Mouse (Mus musculus): Measurements from ENCODE around the gene Krtap17-1. TPM values are rescaled to one million over a fixed set of nuclear protein-coding genes. Genes with fewer than 3 reads are reported as not detected.
A peak's percentile ranks its signal among the peaks of the same experiment; 100 is the strongest.

Gene Krtap17-1
- not detected in 2 replicates for total RNA-seq (2021)
- long read RNA-seq, experiment 1, result 0 reads
- long read RNA-seq, experiment 2, result 0 reads

DNA sequence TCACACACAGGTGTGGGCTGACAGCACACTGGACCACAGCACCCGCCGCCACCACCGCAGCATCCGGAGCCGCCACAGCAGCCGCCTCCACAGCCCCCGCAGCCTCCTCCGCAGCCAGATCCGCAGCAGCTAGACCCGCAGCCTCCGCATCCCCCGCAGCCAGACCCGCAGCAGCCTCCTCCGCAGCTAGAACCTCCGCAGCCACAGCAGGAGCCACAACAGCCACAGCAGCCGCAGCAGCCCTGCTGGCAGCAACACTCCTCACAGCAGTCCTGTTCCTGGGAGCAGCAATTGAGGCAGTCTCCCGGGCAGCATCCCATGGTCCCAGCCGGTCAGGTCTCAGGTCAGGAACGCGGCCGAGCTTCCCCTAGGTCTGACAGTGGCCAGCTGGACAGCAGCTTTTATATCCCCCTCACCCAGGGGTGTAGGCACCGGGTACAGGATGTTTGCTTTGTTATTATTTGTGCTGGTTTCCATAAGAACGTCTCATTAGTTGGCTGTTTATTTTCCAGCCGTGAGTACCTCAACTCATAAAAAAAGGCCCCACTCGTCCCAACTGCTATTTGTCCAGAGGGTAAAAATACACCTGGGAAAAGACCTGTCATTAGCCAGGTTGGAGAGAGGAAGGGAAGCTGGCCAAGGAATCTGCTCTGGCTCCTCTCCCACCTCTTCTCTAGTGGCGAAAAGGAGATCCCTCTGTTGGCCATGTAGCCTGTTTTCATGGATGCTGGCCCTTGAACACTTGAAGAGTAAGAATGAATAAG is at the start of gene Krtap17-1:
TSS of gene Krtap17-1 (minus strand) at position 375 of the 764 bp plus-strand sequence.
- DNase-seq, result no peak

DNA sequence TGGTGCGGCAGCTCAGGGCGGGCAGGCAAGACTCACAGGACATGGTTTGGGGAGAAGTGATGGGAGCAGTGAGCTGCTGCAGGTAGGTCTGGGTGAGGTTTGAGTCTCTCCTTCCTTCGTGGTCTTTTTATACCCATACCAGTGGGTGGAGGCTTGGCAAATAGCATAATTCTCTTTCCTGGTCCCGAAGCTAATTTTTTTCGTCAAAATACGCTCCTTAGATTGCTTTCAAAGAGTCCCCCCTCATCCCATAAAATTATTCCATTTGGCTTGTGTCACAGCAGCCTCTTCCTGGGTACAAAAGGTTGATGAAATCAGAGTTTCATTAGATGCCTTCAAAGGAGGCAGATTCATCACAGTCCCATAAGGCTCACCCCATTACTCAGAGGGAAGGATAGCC is 47.7 kb upstream of the Krtap17-1 start, which contains the start of gene Krt34:
TSS of gene Krt34 (minus strand) at position 101 of the 400 bp plus-strand sequence.
- no peak for DNase-seq

DNA sequence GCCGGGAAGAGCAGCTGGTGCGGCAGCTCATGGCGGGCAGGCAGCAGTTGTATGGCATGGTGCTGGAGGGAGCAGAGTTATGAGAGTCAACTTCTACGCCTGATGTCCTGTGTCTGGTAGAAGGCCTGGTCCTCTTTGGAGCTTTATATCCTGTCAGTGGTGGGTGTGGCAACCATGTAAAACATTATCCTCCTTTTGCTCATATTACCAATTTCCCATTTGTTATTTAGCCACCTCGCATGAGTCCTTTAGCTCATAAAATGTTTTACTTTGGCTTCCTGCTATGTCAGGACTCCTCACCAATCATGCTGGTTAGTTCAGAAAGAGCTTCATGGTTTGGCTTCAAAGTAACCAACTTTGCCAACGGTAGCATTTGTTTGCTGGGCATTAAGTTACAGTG is 36.0 kb upstream of the Krtap17-1 start, which contains the start of gene Krt33b:
TSS of gene Krt33b (minus strand) at position 101 of the 400 bp plus-strand sequence.
- no peak for DNase-seq

DNA sequence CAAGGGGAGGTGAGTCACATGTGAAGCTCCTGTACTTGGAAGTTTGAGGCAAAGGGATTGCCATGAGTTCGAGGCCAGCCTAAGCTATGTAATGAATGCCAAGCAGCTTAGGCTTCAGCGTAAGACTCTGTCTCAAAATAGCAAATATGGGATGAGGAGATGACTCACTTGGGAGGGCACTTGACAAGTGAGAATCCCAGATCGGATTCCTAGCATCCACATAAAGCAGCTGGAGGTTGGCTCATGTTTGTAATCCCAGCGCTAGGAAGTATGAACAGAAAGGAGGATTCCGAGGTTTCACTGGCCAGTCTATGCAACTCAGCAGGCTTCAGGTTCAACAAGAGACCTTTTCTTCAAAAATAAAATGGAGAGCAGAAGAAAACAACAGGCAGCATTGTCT is 27.6 kb upstream of the Krtap17-1 start:
- DNase-seq, result no peak

DNA sequence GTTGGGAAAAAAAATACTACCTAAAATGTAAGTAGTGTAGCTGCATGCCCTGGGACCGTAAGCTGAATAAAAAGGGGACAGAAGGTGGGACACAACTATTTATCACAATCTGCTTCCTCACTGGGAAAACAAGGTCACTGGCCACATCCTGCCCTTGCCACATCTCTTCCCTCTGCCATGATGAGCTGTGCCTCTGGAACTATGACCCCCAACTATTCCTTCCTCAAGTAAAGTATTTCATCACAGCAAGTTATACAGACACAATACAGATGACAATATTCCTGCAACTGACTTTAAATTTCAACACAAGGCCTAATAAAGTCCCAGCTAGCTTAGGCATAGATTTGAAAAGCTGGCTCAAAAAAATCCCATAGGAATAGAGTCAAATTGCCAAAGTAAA is 25.7 kb upstream of the Krtap17-1 start:
- no peak for DNase-seq

DNA sequence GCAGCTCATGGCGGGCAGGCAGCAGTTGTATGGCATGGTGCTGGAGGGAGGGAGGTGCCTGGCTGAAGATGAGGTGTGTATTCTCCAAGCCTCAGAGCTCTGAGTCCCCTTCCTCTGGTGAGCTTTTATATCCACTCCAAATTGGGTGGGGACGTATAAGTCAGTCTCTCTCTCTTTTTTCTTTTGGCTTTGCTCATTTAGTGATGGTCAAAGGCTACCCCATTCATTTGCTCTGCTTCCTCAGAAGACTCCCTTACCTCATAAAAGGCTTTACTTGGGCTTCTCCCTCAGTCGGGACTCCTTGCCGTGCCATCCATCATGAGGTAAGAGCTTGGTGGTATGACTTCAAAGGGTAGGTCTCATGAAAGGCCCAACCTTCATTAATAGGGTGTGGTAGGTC is 22.3 kb upstream of the Krtap17-1 start, which contains the start of gene Krt33a:
TSS of gene Krt33a (minus strand) at position 101 of the 400 bp plus-strand sequence.
- DNase-seq, result no peak

DNA sequence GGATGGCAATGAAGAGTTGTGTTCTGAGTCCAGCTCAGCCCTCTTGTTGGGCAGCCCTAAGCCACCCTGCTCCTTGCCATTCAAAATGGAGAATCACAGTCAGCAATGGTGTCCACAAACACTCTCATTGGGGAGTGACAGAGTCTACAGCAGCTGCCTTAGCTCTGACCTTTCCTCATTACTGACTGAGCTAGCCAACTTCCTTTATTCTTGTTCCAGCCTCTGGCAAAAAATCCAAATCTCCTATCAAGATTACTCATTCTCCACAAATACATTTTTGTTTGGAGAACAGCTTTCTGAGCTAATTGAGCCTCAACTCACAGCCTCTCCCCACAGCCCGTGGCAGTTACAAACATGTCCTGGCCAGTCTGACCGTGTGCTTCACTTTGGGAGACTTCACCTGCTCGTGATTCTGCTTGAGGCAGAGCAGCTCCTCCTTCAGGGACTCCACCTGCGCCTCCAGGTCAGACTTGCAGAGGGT is 19.9 kb upstream of the Krtap17-1 start:
- no peak for DNase-seq

DNA sequence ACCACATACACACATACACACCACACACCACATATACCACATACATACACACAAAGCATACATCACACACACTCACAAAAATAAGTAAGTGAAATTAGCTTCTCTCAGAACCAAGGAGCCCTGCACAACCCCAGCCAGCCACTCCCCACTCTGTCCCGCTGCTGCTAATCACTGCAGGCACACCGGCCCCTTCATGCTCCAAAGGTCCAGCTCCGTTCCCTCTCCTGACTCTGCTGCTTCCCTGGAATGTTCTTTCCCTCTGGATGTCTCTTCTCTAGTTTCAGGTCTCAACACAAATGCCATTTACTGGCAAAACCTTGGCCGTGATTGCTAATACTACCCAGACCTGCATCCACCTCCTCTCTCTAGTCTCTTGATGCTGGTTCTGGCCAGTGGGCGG is 16.9 kb upstream of the Krtap17-1 start:
- no peak for DNase-seq

DNA sequence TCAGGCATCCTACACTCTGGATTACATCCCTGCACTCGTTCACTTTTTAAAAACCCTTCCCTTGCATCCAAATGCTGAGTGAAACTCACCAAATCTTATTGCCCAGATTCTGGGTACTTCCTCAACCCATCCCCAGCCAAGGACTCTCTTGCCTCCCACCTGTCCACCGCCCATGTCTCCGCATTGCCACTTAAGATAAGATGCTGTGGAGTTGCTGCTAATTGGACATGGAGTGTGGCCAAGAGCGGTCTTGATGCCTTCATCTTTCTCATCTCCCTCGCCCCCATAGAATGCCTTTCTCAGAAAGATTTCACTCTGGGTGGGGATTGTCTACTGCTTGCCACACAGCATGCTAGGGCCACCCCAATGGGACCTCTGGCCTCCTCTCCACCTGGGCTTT is 14.5 kb upstream of the Krtap17-1 start:
- no peak for DNase-seq

DNA sequence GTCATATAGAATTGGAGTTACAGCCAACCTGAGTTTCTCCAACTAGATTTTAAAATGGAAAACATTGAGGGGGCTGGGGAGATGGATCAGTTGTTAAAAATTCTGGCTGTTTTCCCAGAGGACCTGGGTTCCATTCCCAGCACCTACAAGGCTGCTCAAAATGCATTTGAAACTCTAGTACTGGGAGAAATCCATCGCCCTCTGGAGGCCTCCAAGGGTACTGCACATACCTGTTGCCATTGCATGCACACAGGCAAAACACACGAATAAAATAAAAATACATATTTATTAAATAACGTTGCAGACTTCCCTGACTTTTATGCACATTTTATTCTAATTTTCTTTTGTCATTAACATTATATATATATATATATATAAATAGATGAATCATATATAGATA is 12.8 kb upstream of the Krtap17-1 start:
- peak; percentile 14 for DNase-seq

DNA sequence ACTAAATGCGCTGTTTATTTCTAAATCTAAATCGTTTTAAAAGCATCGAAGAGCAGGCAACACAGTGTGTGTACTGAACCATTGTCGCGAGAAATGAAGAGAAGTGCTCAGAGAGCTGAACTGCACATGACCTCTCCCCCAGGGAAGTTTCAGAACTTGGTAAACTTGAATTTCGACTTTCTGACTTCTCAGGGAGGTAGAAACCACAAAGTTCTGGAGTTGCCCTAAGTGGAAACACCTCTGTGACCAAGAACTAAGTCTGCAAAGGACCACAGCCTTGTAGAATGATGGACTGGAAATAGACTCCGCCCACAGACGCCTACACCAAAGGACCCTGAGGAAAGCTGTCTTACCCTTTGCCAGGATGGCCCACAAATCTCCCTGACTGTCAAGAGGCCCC is 12.1 kb upstream of the Krtap17-1 start:
- DNase-seq, result no peak

DNA sequence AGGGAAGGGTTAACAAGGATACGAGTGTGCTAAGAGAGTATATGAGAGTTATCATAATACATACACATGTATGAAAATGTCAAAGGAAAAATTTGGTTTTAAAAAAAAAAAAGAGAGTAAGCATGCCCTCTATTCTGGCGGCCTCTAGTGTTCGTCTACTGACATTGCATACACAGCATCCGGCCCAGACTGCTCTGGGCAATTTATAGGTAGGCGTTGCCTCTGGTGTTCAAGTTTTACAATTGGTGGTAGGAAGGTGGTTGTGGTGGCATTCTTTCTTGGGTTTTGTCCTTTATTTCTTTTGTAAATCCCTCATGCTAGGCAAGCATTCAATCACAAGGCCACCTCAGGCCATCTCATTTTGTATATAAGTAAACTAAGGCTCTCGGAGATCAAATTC is 11.1 kb upstream of the Krtap17-1 start:
- peak; percentile 62 for DNase-seq

DNA sequence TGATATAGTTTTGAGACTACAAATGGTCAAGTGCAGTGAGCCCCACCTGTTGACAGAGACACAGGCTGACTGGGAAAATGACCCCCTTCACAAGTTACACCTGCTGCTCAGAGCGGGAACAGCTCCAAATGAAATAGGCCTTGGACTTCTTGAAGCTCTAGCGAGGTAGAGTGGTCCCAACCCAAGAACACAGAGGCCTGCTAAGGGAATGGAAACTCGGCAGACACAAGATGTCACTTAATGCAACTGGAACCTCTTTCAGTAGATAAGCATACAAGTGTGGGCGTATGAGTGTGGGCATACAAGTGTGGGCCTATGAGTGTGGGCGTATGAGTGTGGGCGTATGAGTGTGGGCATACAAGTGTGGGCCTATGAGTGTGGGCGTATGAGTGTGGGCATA is 5.3 kb upstream of the Krtap17-1 start:
- DNase-seq, result no peak

DNA sequence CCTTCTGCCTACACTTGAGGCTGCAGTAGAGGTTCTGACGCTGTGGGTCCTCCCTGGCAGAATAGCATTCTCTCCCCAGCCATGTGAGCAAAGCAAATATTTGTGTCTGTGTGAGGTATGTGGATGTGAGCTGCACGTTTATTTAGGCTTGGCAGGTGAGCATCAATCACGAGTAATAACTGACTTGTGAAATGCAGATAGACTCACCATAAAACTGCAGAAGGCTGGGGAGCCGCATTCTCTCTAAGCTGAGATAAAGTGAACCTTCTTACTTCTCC is 529 bp upstream of the Krtap17-1 start:
- no peak for DNase-seq

DNA sequence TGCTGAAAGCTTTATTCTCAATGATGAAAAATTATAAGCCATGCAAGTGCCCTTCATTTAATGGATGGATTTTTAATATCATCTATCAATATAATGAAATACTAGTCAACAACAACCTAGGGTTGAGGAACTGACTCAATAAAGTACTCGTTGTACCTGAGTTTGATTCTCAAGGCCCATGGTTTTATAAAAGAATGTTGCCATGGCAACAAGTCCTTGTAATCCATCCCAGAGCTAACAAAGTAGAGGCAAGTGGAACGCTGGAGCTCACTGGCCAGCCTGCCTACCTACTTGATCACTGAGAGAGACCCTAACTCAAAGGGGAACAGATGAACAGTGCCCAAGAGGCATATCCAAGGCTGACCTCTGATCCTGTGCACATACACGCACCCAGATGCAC is 3.2 kb downstream of the Krtap17-1 start:
- no peak for DNase-seq

DNA sequence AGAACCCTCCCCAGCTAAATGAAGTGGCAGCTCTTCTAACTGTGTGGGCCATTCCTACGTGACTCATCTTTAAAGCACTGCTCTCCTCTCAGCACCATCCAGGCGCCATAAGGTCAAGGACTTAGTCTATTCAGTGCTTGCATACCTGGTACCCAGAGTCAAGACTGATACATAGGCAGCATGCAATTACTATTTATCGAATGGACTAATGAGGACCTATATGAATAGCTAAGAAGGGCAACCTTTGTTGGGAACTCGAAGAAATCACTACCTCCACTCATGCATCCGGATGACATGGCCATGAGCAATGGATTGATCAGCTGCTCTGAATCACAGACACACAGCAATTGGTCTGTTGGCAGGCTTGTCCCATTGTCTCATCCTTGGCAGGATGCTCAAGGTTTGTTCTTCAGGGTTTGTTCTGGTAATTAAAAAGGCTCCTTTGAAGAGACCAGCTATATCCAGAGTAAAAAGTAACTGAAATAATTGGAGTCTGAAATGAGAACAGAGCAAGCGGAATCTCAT is 3.9 kb downstream of the Krtap17-1 start:
- peak; percentile 49 for DNase-seq

DNA sequence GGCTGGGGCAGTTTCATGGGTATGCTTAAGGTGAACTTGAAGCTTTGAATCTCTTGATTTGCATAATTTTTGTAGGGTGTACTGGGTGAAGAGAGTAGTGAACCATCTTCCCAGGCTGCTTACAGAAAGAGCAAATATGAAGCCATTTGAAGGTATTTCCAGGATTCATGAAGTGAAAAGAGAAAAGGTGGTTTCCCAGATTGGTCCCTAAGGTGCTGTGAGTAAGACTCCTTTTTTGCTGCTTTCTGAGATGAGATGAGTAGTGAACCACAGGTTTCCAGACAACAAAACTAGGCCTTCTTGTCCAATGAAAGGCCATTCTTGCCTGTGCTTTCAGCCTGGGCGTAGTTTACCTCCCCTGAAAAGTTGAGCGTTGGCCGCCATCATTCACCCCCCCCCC is 5.3 kb downstream of the Krtap17-1 start:
- DNase-seq, result no peak

DNA sequence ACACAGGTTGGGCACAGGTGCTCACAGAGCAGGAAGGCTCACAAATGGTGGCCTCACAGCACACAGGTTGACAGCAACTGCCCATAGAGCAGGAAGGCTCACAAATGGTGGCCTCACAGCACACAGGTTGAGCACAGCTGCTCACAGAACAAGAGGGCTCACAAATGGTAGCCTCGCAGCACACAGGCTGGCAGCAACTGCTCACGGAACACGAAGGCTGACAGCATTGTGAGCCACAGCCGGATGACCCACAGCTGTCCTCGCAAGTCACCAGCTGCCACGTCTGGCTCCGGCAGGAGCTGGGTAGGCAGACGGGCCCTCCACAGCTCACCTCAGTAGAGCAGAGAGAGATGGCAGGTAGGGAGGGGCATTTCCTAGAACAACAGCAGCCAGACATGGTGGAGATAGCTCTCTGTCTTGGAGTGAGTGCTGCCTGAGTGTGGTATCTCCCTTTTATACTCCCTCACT is 7.6 kb downstream of the Krtap17-1 start, which contains the start of gene Krtap16-1:
TSS of gene Krtap16-1 (minus strand) at position 418 of the 468 bp plus-strand sequence.
- no peak for DNase-seq

DNA sequence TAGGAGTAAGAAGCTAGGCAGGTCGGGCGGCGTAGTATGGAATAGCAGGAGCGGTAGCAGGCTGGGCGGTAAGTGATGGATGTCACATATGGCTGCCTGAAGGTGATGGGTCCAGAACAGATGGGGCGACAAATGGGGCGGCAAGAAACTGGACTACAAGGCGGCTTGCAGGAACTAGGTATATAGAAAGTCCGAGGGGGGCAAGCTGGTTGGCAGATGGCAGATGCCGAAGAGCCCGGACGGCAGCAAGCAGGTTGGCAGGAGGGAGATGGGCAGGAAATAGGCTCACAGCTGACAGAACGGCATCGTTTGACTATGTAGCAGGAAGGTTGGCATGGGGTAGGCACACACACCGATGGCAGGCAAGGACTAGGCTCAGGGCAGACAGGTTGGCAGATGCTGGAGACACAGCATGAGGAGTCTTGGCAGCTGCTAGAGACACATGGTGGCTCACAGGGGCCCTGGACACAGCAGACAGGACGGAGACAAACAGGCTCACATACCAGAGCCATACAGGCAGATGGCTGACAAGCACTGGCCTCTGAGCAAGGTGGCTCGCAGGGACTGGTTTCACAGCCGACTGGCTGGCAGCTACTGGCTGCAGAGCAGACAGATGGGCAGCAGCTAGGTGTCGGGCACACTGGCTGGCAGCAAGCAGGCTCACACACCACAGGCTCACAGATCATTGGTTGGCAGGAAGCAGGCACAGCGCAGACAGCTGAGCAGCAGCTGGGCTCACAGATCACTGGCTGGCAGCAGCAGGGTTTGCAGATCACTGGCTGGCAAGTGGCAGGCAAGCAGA is 8.3 kb downstream of the Krtap17-1 start:
- peak; percentile 31 for DNase-seq

DNA sequence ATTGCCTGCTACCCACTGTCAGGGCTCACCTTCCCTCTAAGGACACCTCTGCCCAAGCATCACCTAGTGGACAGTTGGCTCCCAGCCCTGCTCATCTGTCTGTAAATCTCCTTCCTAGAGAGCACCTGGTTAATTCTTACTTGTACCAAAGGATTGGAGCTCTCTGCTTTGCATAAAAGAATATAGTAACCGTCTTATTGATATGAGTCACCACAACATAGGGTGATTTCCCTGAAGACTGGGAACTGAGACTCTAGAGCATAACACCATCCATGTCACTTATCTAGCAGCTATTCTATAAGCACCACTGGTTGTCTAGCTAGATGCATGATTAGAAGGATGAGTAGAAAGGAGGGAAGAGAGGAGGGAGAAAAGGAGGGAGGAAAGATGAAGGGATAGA is 10.4 kb downstream of the Krtap17-1 start:
- DNase-seq, result no peak

DNA sequence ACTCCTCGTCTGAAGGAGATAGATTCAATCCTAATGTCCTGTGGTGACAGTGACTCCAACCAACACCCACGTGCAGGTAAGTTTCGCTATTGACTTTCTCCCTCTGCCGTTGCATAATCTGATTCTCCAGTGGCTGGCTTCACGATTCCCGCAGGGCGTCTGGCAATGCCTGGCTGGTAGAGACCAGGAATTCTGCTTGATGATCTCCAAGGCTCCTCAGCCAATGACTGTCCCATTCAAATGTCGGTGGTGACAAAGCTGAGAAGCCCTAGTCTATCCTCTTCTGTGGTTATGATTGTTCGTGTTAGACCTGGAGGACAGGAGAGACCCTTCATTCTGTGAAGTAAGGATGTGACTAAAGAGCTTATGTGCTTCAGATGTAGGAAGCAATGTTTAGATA is 11.1 kb downstream of the Krtap17-1 start:
- DNase-seq, result no peak

DNA sequence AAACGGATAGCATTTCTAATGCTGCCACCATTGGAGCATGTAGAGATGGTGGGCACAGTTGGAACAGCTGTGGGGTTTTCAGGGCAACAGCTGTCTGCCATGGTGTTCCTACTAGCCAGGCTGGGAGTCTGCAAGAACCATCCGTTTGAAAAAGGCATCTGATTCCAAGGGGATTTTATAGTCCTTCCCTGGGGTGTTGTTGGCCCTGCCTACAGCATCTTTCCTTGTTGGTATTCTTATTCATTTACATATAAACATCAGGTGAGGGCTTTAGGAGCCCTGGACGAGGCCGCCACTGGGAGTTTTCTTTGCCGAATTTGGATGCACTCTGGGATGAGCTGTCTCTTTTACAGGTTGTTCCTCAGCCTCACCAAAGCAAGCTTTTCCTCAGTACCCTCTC is 14.8 kb downstream of the Krtap17-1 start, which contains the start of gene Krtap29-1:
TSS of gene Krtap29-1 (minus strand) at position 101 of the 400 bp plus-strand sequence.
- no peak for DNase-seq

DNA sequence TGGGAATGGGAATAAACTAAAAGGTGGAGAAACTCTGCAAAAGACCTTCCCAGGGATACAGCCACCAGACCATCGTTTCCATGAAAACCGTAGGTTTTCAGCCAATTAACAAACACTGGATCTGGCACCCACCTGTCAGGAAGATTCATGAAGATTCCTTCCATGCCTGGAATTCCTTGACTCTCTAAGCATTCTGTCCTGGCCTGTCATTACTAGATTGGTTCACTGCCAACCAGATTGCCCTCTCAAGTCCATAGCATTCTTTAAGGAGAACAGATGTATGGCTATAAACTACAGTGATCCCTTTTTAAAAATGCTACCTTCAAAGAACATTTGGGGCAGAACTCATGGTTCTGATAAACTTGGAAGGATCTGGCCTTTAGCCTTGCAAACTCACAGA is 27.8 kb downstream of the Krtap17-1 start:
- no peak for DNase-seq
